In the genomic region with DNA sequence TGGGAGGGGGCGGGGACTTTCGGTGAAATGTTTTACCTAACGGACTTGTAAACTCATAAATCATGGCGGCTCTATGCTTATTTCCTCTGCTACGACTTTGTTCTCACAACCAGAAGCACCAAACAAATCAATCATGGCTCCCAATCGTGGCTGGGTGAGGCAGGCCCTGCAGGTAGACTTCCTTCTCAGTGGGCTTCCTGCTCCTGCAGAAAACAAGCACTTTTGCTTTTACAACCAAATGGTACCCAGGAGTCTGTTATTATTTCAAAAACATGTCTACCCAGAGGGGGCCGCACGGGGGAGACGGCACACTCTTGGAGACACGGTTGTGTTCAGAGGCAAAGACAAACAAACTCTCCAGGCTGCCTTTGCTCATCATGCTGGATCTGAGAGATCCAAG, we compare ENCODE assay signal across 16 mouse cellular contexts.
A peak's percentile ranks its signal among the peaks of the same experiment; 100 is the strongest.
DNase-seq lines count a peak whose midpoint lies in the region; ATAC-seq and TF ChIP-seq lines count a peak whose summit lies in the region.
"Had no signal": no experiment of that assay in that cellular context is flagged by ENCODE, and none has a peak within 500 bp of the region (broad histone marks: within the 10 kb centered on the region; RNA-seq: fewer than 3 reads in every experiment).

No protein-coding gene starts in this region.

- no peak for ATAC-seq in kidney, postnatal 0 days (replicated peaks; ENCODE audit: low FRiP score, low read depth)
- no peak for ATAC-seq in intestine, embryonic 16.5 days
- ATAC-seq in neural tube, embryonic 13.5 days (ENCODE audit: low read depth) = 0 out of 2 replicates have a peak, but pooled peaks have one; percentile 8
- ATAC-seq: forebrain, embryonic 15.5 days; midbrain, embryonic 13.5 days had no signal

- TF ChIP-seq CTCF in kidney, postnatal 0 days (IDR thresholded peaks at IDR 0.05; ENCODE audit: low read depth) = peak; percentile 42

- peak; percentile 70 for DNase-seq in kidney, postnatal 0 days (ENCODE audit: low spot score)
- DNase-seq in kidney, adult 11 months = no peak
- DNase-seq in forelimb bud, embryonic 11.5 days (ENCODE audit: low read depth, low spot score) = peak; percentile 59
- no peak for DNase-seq in heart, postnatal 25 days (ENCODE audit: low spot score)
- no peak for DNase-seq in adrenal gland, adult 18-20 months (ENCODE audit: low spot score in 2 of 2)
- DNase-seq: cerebellum, postnatal 10 days; gastrocnemius, adult 2 months; heart, postnatal 36 days; left cerebral cortex, postnatal 4 days had no signal

- WGBS in kidney, postnatal 0 days = 9% methylated on average over 10 of the region's 10 CpGs
- 17% methylated on average over 10 of the region's 10 CpGs for WGBS in intestine, embryonic 16.5 days
- WGBS in neural tube, embryonic 13.5 days = 9% methylated on average over 10 of the region's 10 CpGs

- H3K36me3 ChIP-seq in kidney, postnatal 0 days (ENCODE audit: insufficient read depth, low read length) = no peaks in the 10 kb centered on the region
- H3K36me3 ChIP-seq in intestine, embryonic 16.5 days (ENCODE audit: control insufficient read depth, insufficient read depth, low read length) = no peaks in the 10 kb centered on the region
- no peaks in the 10 kb centered on the region for H3K36me3 ChIP-seq in neural tube, embryonic 13.5 days
- H3K36me3 ChIP-seq: forebrain, embryonic 15.5 days; heart, embryonic 12.5 days; midbrain, embryonic 13.5 days had no signal

- no peaks in the 10 kb centered on the region for H3K4me1 ChIP-seq in kidney, postnatal 0 days (replicated peaks; ENCODE audit: insufficient read depth, low read length)
- H3K4me1 ChIP-seq in intestine, embryonic 16.5 days (ENCODE audit: control insufficient read depth, insufficient read depth, low read length) = peaks cover 25% of the 10 kb centered on the region
- peaks cover 22% of the 10 kb centered on the region for H3K4me1 ChIP-seq in neural tube, embryonic 13.5 days (replicated peaks)

- 0 out of 2 replicates have a peak overlapping the region, but pooled peaks have one; percentile 13 for H3K4me2 ChIP-seq in kidney, postnatal 0 days (ENCODE audit: low read length)
- H3K4me2 ChIP-seq in intestine, embryonic 16.5 days (ENCODE audit: low read depth, low read length) = 0 out of 2 replicates have a peak overlapping the region, but pooled peaks have one; percentile 5
- H3K4me2 ChIP-seq in neural tube, embryonic 13.5 days = peak overlapping the region; percentile 11; the same call in 1 of the 2 replicates
- H3K4me2 ChIP-seq: forebrain, embryonic 15.5 days; heart, embryonic 12.5 days; midbrain, embryonic 13.5 days had no signal

- intact Hi-C loops in heart, postnatal 25 days (cut with DNase I) = no loop called here

- no peak overlapping the region for H3K27ac ChIP-seq in kidney, postnatal 0 days
- H3K27ac ChIP-seq in intestine, embryonic 16.5 days (ENCODE audit: low read length) = peak overlapping the region; percentile 21
- no peak overlapping the region for H3K27ac ChIP-seq in neural tube, embryonic 13.5 days (replicated peaks)
- H3K27ac ChIP-seq: forebrain, embryonic 15.5 days; gastrocnemius, adult 2 months; layer of hippocampus, adult 2 months; liver, embryonic 14.5 days; midbrain, embryonic 13.5 days had no signal

- no peak overlapping the region for H3K4me3 ChIP-seq in kidney, postnatal 0 days (replicated peaks; ENCODE audit: low read depth, low read length)
- H3K4me3 ChIP-seq in intestine, embryonic 16.5 days (ENCODE audit: low read length) = no peak overlapping the region
- H3K4me3 ChIP-seq in neural tube, embryonic 13.5 days = no peak overlapping the region
- H3K4me3 ChIP-seq: forebrain, embryonic 15.5 days; gastrocnemius, adult 2 months; heart, embryonic 12.5 days; layer of hippocampus, adult 2 months; midbrain, embryonic 13.5 days had no signal

- H3K9ac ChIP-seq in kidney, postnatal 0 days (ENCODE audit: low read depth, low read length) = no peak overlapping the region
- no peak overlapping the region for H3K9ac ChIP-seq in intestine, embryonic 16.5 days (ENCODE audit: low read depth, low read length)
- H3K9ac ChIP-seq in neural tube, embryonic 13.5 days = no peak overlapping the region
- H3K9ac ChIP-seq: forebrain, embryonic 15.5 days; heart, embryonic 12.5 days; liver, embryonic 14.5 days; midbrain, embryonic 13.5 days had no signal

- no peaks in the 10 kb centered on the region for H3K27me3 ChIP-seq in kidney, postnatal 0 days (ENCODE audit: insufficient read depth, low read length)
- H3K27me3 ChIP-seq in intestine, embryonic 16.5 days (replicated peaks; ENCODE audit: control insufficient read depth, insufficient read depth, low read length) = no peaks in the 10 kb centered on the region
- H3K27me3 ChIP-seq in neural tube, embryonic 13.5 days = no peaks in the 10 kb centered on the region
- H3K27me3 ChIP-seq: forebrain, embryonic 15.5 days; heart, embryonic 12.5 days; midbrain, embryonic 13.5 days had no signal

- no peaks in the 10 kb centered on the region for H3K9me3 ChIP-seq in kidney, postnatal 0 days (replicated peaks; ENCODE audit: low read length)
- H3K9me3 ChIP-seq in intestine, embryonic 16.5 days (ENCODE audit: control insufficient read depth, low read length) = no peaks in the 10 kb centered on the region
- no peaks in the 10 kb centered on the region for H3K9me3 ChIP-seq in neural tube, embryonic 13.5 days
- H3K9me3 ChIP-seq: forebrain, embryonic 15.5 days; heart, embryonic 12.5 days; midbrain, embryonic 13.5 days had no signal

Comparison
In these comparisons a context has a peak if more than half of its experiments do, and no peak if none do; other contexts are left out.
1. DNase-seq: peak in kidney, postnatal 0 days (single experiment) and forelimb bud, embryonic 11.5 days (single experiment); none in kidney, adult 11 months (single experiment), heart, postnatal 25 days (single experiment) and adrenal gland, adult 18-20 months (0 of 2).
2. Peak in every context shown above with its lines, with median percentiles within 50 percentile points of each other: H3K4me2 ChIP-seq.